Mouse (Mus musculus): ENCODE measurements at regions not wholly inside any gene's neighbourhood (a gene's known extent, or its start where the extent isn't known, plus 50 kb on each side); places are given as distances from the start of the nearest gene placed in this dataset.

- ATAC-seq (replicated peaks in 1 of 2; ENCODE audit: insufficient read depth in 1 of 2, low FRiP score in 2 of 2, low TSS enrichment in 1 of 2, low read depth in 1 of 2, poor library complexity in 2 of 2, severe bottlenecking in 2 of 2) = no peak
These were observed 289.8 kb upstream of the Klf3 start for GRCm38 (mm10) chr5:64513155-64513945.

- ATAC-seq (replicated peaks in 1 of 2; ENCODE audit: insufficient read depth in 1 of 2, low FRiP score in 2 of 2, low TSS enrichment in 1 of 2, low read depth in 1 of 2, poor library complexity in 2 of 2, severe bottlenecking in 2 of 2) = no peak
These were observed 287.0 kb upstream of the Klf3 start for GRCm38 (mm10) chr5:64516115-64516665.

- ATAC-seq (replicated peaks in 1 of 2; ENCODE audit: insufficient read depth in 1 of 2, low FRiP score in 2 of 2, low TSS enrichment in 1 of 2, low read depth in 1 of 2, poor library complexity in 2 of 2, severe bottlenecking in 2 of 2) = no peak
These were observed 285.9 kb upstream of the Klf3 start for GRCm38 (mm10) chr5:64517241-64517640.

- ATAC-seq (replicated peaks in 1 of 2; ENCODE audit: insufficient read depth in 1 of 2, low FRiP score in 2 of 2, low TSS enrichment in 1 of 2, low read depth in 1 of 2, poor library complexity in 2 of 2, severe bottlenecking in 2 of 2) = no peak
These were observed 285.4 kb upstream of the Klf3 start for GRCm38 (mm10) chr5:64517835-64518234.

- ATAC-seq (replicated peaks in 1 of 2; ENCODE audit: insufficient read depth in 1 of 2, low FRiP score in 2 of 2, low TSS enrichment in 1 of 2, low read depth in 1 of 2, poor library complexity in 2 of 2, severe bottlenecking in 2 of 2) = no peak
These were observed 284.2 kb upstream of the Klf3 start for GRCm38 (mm10) chr5:64519036-64519435.

GRCm38 (mm10) chr5:64519731-64520130 lies 283.5 kb upstream of the Klf3 start:
- no peak for ATAC-seq (replicated peaks in 1 of 2; ENCODE audit: insufficient read depth in 1 of 2, low FRiP score in 2 of 2, low TSS enrichment in 1 of 2, low read depth in 1 of 2, poor library complexity in 2 of 2, severe bottlenecking in 2 of 2)

GRCm38 (mm10) chr5:64521401-64521800 lies 281.8 kb upstream of the Klf3 start:
- ATAC-seq (replicated peaks in 1 of 2; ENCODE audit: insufficient read depth in 1 of 2, low FRiP score in 2 of 2, low TSS enrichment in 1 of 2, low read depth in 1 of 2, poor library complexity in 2 of 2, severe bottlenecking in 2 of 2) = no peak

GRCm38 (mm10) chr5:64521969-64522368 lies 281.2 kb upstream of the Klf3 start:
- ATAC-seq (replicated peaks in 1 of 2; ENCODE audit: insufficient read depth in 1 of 2, low FRiP score in 2 of 2, low TSS enrichment in 1 of 2, low read depth in 1 of 2, poor library complexity in 2 of 2, severe bottlenecking in 2 of 2) = peak; percentile 62 to 72; a peak in 3 of 4 replicates

GRCm38 (mm10) chr5:64526521-64526920 lies 276.7 kb upstream of the Klf3 start:
- no peak for ATAC-seq (replicated peaks in 1 of 2; ENCODE audit: insufficient read depth in 1 of 2, low FRiP score in 2 of 2, low TSS enrichment in 1 of 2, low read depth in 1 of 2, poor library complexity in 2 of 2, severe bottlenecking in 2 of 2)

- no peak for ATAC-seq (replicated peaks in 1 of 2; ENCODE audit: insufficient read depth in 1 of 2, low FRiP score in 2 of 2, low TSS enrichment in 1 of 2, low read depth in 1 of 2, poor library complexity in 2 of 2, severe bottlenecking in 2 of 2)
These were observed 275.2 kb upstream of the Klf3 start for GRCm38 (mm10) chr5:64527962-64528361.

GRCm38 (mm10) chr5:64534371-64534770 lies 268.8 kb upstream of the Klf3 start:
- no peak for ATAC-seq (replicated peaks in 1 of 2; ENCODE audit: insufficient read depth in 1 of 2, low FRiP score in 2 of 2, low TSS enrichment in 1 of 2, low read depth in 1 of 2, poor library complexity in 2 of 2, severe bottlenecking in 2 of 2)

GRCm38 (mm10) chr5:64534947-64535346 lies 268.2 kb upstream of the Klf3 start:
- no peak for ATAC-seq (replicated peaks in 1 of 2; ENCODE audit: insufficient read depth in 1 of 2, low FRiP score in 2 of 2, low TSS enrichment in 1 of 2, low read depth in 1 of 2, poor library complexity in 2 of 2, severe bottlenecking in 2 of 2)

GRCm38 (mm10) chr5:64535546-64535945 lies 267.6 kb upstream of the Klf3 start:
- ATAC-seq (replicated peaks in 1 of 2; ENCODE audit: insufficient read depth in 1 of 2, low FRiP score in 2 of 2, low TSS enrichment in 1 of 2, low read depth in 1 of 2, poor library complexity in 2 of 2, severe bottlenecking in 2 of 2) = no peak

- no peak for ATAC-seq (replicated peaks in 1 of 2; ENCODE audit: insufficient read depth in 1 of 2, low FRiP score in 2 of 2, low TSS enrichment in 1 of 2, low read depth in 1 of 2, poor library complexity in 2 of 2, severe bottlenecking in 2 of 2)
These were observed 266.6 kb upstream of the Klf3 start for GRCm38 (mm10) chr5:64536393-64537112.

GRCm38 (mm10) chr5:64537113-64537780 lies 265.9 kb upstream of the Klf3 start:
- ATAC-seq (replicated peaks in 1 of 2; ENCODE audit: insufficient read depth in 1 of 2, low FRiP score in 2 of 2, low TSS enrichment in 1 of 2, low read depth in 1 of 2, poor library complexity in 2 of 2, severe bottlenecking in 2 of 2) = no peak

- no peak for ATAC-seq (replicated peaks in 1 of 2; ENCODE audit: insufficient read depth in 1 of 2, low FRiP score in 2 of 2, low TSS enrichment in 1 of 2, low read depth in 1 of 2, poor library complexity in 2 of 2, severe bottlenecking in 2 of 2)
These were observed 261.4 kb upstream of the Klf3 start for GRCm38 (mm10) chr5:64541765-64542164.

GRCm38 (mm10) chr5:64555931-64556330 lies 247.3 kb upstream of the Klf3 start:
- no peak for ATAC-seq (replicated peaks in 1 of 2; ENCODE audit: insufficient read depth in 1 of 2, low FRiP score in 2 of 2, low TSS enrichment in 1 of 2, low read depth in 1 of 2, poor library complexity in 2 of 2, severe bottlenecking in 2 of 2)

All from hematopoietic stem cell, adult 5-6 weeks (primary cell).